Mouse (Mus musculus) intestine, embryonic 14.5 days (tissue): ENCODE measurements around the gene Hira. TPM values are rescaled to one million over a fixed set of nuclear protein-coding genes. Genes with fewer than 3 reads are reported as not detected.
A peak's percentile ranks its signal among the peaks of the same experiment; 100 is the strongest.
"Not testable (repeated sequence)": the region's sequence is repeated elsewhere in the genome, so short reads cannot be mapped to it uniquely, and the experiment has no call there.

ENCODE experiments used
- ATAC-seq: fragments of 200-750 bp; cut with Nextera tagmentation; replicated peaks from 2 replicates; pipeline ENCODE4 v1.8.0; 2017; ENCODE audit warnings: low read depth, moderate number of reproducible peaks, moderate TSS enrichment, moderate library complexity; ENCODE audit not compliant: low FRiP score, low TSS enrichment
- DNase-seq: peaks from one replicate; pipeline ENCODE4 v3.0.0-alpha.2; 2018; ENCODE audit warnings: low spot score
- H3K27ac ChIP-seq: fragments of 300-500 bp; sonication (generic); 2 replicates; pipeline ENCODE4 v1.5.1; 2014; ENCODE audit warnings: low read depth, mild to moderate bottlenecking, control low read depth
- H3K27me3 ChIP-seq: fragments of 300-500 bp; sonication (generic); replicated peaks from 2 replicates; pipeline ENCODE4 v1.6.1; 2014; ENCODE audit warnings: low read length, control low read depth; ENCODE audit not compliant: control insufficient read depth, insufficient read depth
- H3K36me3 ChIP-seq: fragments of 300-500 bp; sonication (generic); 2 replicates; pipeline ENCODE4 v1.6.1; 2014; ENCODE audit warnings: low read length, control low read depth; ENCODE audit not compliant: control insufficient read depth, insufficient read depth
- H3K4me1 ChIP-seq: fragments of 300-500 bp; sonication (generic); replicated peaks from 2 replicates; pipeline ENCODE4 v1.6.1; 2014; ENCODE audit warnings: low read length, control low read depth, mixed read lengths; ENCODE audit not compliant: control insufficient read depth, insufficient read depth
- H3K4me2 ChIP-seq: fragments of 300-500 bp; sonication (generic); 2 replicates; pipeline ENCODE4 v1.6.1; 2014; ENCODE audit warnings: low read length
- H3K4me3 ChIP-seq: fragments of 300-500 bp; sonication (generic); 2 replicates; pipeline ENCODE4 v1.5.1; 2014; ENCODE audit warnings: low read depth, low read length, control low read depth, mixed read lengths
- H3K9ac ChIP-seq: fragments of 300-500 bp; sonication (generic); 2 replicates; pipeline ENCODE4 v1.6.1; 2014; ENCODE audit warnings: mild to moderate bottlenecking, low read length
- H3K9me3 ChIP-seq: fragments of 300-500 bp; sonication (generic); 2 replicates; pipeline ENCODE4 v1.6.1; 2016; ENCODE audit warnings: low read length, control low read depth; ENCODE audit not compliant: control insufficient read depth
- WGBS: fragments of 180-500 bp; shearing (Covaris S2); extraction: QIAGEN DNeasy Blood & Tissue Kit; methylation state at CpG from one replicate; pipeline ENCODE4 v1.1.7; 2014; 5-methylcytosine and 5-hydroxymethylcytosine counted together
- polyA plus RNA-seq: library from polyadenylated mRNA; unstranded; fragments of >200 nt; fragmentation: Nextera tagmentation; extraction: Ambion mirVana; gene quantifications from 2 replicates; pipeline ENCODE4 v1.2.1, GENCODE M21; 2014

Gene Hira
- polyA plus RNA-seq, 1 experiment from 2014 or later = 15.8 TPM

GRCm38 (mm10) chr16:18849521-18850190, 27.2 kb upstream of the Hira start:
- H3K4me1 ChIP-seq, H3K4me2 ChIP-seq, H3K27me3 ChIP-seq, DNase-seq, H3K4me3 ChIP-seq, H3K9ac ChIP-seq, H3K27ac ChIP-seq, H3K36me3 ChIP-seq, ATAC-seq, H3K9me3 ChIP-seq: not testable (repeated sequence)
- WGBS = 92% methylated on average over 14 of the region's 17 CpGs

- Histone ChIP-seq H3K4me2 (no peak overlapping the region), H3K36me3 (no peaks in the 10 kb centered on the region), H3K4me3 (no peak overlapping the region), H3K9ac (no peak overlapping the region), H3K27me3 (no peaks in the 10 kb centered on the region), H3K27ac (no peak overlapping the region), H3K4me1 (no peaks in the 10 kb centered on the region), H3K9me3 (no peaks in the 10 kb centered on the region)
- ATAC-seq (no peak), DNase-seq (no peak)
These were observed 18.3 kb upstream of the Hira start for GRCm38 (mm10) chr16:18858551-18858950.

GRCm38 (mm10) chr16:18860186-18860585, 16.7 kb upstream of the Hira start:
- ATAC-seq (no peak), DNase-seq (no peak)
- no peaks in the 10 kb centered on the region for H3K4me1 ChIP-seq

GRCm38 (mm10) chr16:18870495-18870894, 6.3 kb upstream of the Hira start:
- H3K27ac ChIP-seq, ATAC-seq, H3K4me3 ChIP-seq, H3K27me3 ChIP-seq, H3K9ac ChIP-seq, H3K4me2 ChIP-seq, H3K4me1 ChIP-seq, DNase-seq, H3K9me3 ChIP-seq: not testable (repeated sequence)
- WGBS = 81% methylated on average over 1 of the region's 1 CpGs
- H3K36me3 ChIP-seq = peaks cover 43% of the 10 kb centered on the region

More at GRCm38 (mm10) chr16:18860186-18860585, 16.7 kb upstream of the Hira start:
- H3K4me3 ChIP-seq = no peak overlapping the region
- H3K4me2 ChIP-seq = no peak overlapping the region
- H3K27me3 ChIP-seq = no peaks in the 10 kb centered on the region
- no peak overlapping the region for H3K9ac ChIP-seq
- H3K9me3 ChIP-seq = no peaks in the 10 kb centered on the region
- 61% methylated on average over 1 of the region's 1 CpGs for WGBS
- H3K36me3 ChIP-seq = no peaks in the 10 kb centered on the region
- H3K27ac ChIP-seq = no peak overlapping the region

GRCm38 (mm10) chr16:18876091-18876441, 771 bp upstream of the Hira start:
- peak; percentile 26 for ATAC-seq
- peak overlapping the region; percentile 86 for H3K4me3 ChIP-seq
- peak overlapping the region; percentile 91 for H3K27ac ChIP-seq
- H3K27me3 ChIP-seq = no peaks in the 10 kb centered on the region
- no peaks in the 10 kb centered on the region for H3K9me3 ChIP-seq
- H3K4me2 ChIP-seq = peak overlapping the region; percentile 78
- peaks cover 41% of the 10 kb centered on the region for H3K36me3 ChIP-seq
- peak overlapping the region; percentile 80 for H3K9ac ChIP-seq
- under 1% methylated on average over 17 of the region's 17 CpGs for WGBS
- H3K4me1 ChIP-seq = no peaks in the 10 kb centered on the region; the same call in 1 of the 2 replicates
- no peak for DNase-seq

- Histone ChIP-seq H3K27ac (peak overlapping the region; percentile 91), H3K4me3 (peak overlapping the region; percentile 86), H3K9ac (peak overlapping the region; percentile 80), H3K4me1 (no peaks in the 10 kb centered on the region; the same call in 1 of the 2 replicates), H3K9me3 (no peaks in the 10 kb centered on the region), H3K36me3 (peaks cover 30% of the 10 kb centered on the region), H3K4me2 (peak overlapping the region; percentile 78), H3K27me3 (no peaks in the 10 kb centered on the region)
- WGBS = under 1% methylated on average over 42 of the region's 43 CpGs
- ATAC-seq = peak; percentile 37
- DNase-seq = peak; percentile 87
These were observed 701 bp downstream of the Hira start for GRCm38 (mm10) chr16:18877386-18878090.

- Histone ChIP-seq H3K27me3 (no peaks in the 10 kb centered on the region), H3K4me3 (peak overlapping the region; percentile 86), H3K4me1 (no peaks in the 10 kb centered on the region; the same call in 1 of the 2 replicates), H3K9me3 (no peaks in the 10 kb centered on the region), H3K27ac (peak overlapping the region; percentile 91), H3K4me2 (peak overlapping the region; percentile 78), H3K9ac (peak overlapping the region; percentile 80), H3K36me3 (peaks cover 23% of the 10 kb centered on the region)
- ATAC-seq (no peak), DNase-seq (no peak)
- WGBS = 26% methylated on average over 20 of the region's 20 CpGs
These were observed 1.4 kb downstream of the Hira start for GRCm38 (mm10) chr16:18878091-18878720.

GRCm38 (mm10) chr16:18884044-18884443, 7.2 kb downstream of the Hira start:
- Histone ChIP-seq H3K27me3 (no peaks in the 10 kb centered on the region), H3K36me3 (peaks cover 4% of the 10 kb centered on the region), H3K4me2 (no peak overlapping the region), H3K4me3 (no peak overlapping the region), H3K27ac (no peak overlapping the region), H3K9me3 (no peaks in the 10 kb centered on the region), H3K4me1 (no peaks in the 10 kb centered on the region), H3K9ac (no peak overlapping the region)
- ATAC-seq (no peak), DNase-seq (no peak)
